Mouse (Mus musculus) liver, embryonic 11.5 days (tissue): ENCODE measurements at regions not wholly inside any gene's neighbourhood (a gene's known extent, or its start where the extent isn't known, plus 50 kb on each side); places are given as distances from the start of the nearest gene placed in this dataset.

ENCODE experiments used
- ATAC-seq: fragments of 200-750 bp; cut with Nextera tagmentation; replicated peaks from 2 replicates; pipeline ENCODE4 v1.8.0; 2017; ENCODE audit warnings: moderate number of reproducible peaks, mild to moderate bottlenecking, moderate TSS enrichment, moderate library complexity; ENCODE audit not compliant: low FRiP score
- DNase-seq: peaks from one replicate; pipeline ENCODE4 v3.0.0-alpha.2; 2017; ENCODE audit warnings: low spot score
- H3K27ac ChIP-seq: fragments of 300-500 bp; sonication (generic); 2 replicates; pipeline ENCODE4 v1.5.1; 2014; ENCODE audit warnings: mild to moderate bottlenecking, low read depth, low read length, control low read depth
- H3K27me3 ChIP-seq: fragments of 300-500 bp; sonication (generic); replicated peaks from 2 replicates; pipeline ENCODE4 v1.6.1; 2014; ENCODE audit warnings: low read length, mixed read lengths; ENCODE audit not compliant: control insufficient read depth, insufficient read depth
- H3K36me3 ChIP-seq: fragments of 300-500 bp; sonication (generic); 2 replicates; pipeline ENCODE4 v1.6.1; 2014; ENCODE audit warnings: mild to moderate bottlenecking, low read length, moderate library complexity, mixed read lengths; ENCODE audit not compliant: control insufficient read depth, insufficient read depth
- H3K4me1 ChIP-seq: fragments of 300-500 bp; sonication (generic); replicated peaks from 2 replicates; pipeline ENCODE4 v1.6.1; 2014; ENCODE audit warnings: low read length, mixed read lengths; ENCODE audit not compliant: control insufficient read depth, insufficient read depth
- H3K4me2 ChIP-seq: fragments of 300-500 bp; sonication (generic); 2 replicates; pipeline ENCODE4 v1.6.1; 2014; ENCODE audit warnings: mild to moderate bottlenecking, control low read depth, moderate library complexity
- H3K4me3 ChIP-seq: fragments of 300-500 bp; sonication (generic); 2 replicates; pipeline ENCODE4 v1.5.1; 2014; ENCODE audit warnings: low read depth, low read length, control low read depth
- H3K9ac ChIP-seq: fragments of 300-500 bp; sonication (generic); 2 replicates; pipeline ENCODE4 v1.6.1; 2014; ENCODE audit warnings: low read depth, low read length, control low read depth
- H3K9me3 ChIP-seq: fragments of 300-500 bp; sonication (generic); 2 replicates; pipeline ENCODE4 v1.6.1; 2016; ENCODE audit warnings: low read length, inconsistent platforms, mixed read lengths; ENCODE audit not compliant: control insufficient read depth
- WGBS: fragments of 180-500 bp; shearing (Covaris S2); extraction: QIAGEN DNeasy Blood & Tissue Kit; methylation state at CpG from one replicate; pipeline ENCODE4 v1.1.7; 2014; 5-methylcytosine and 5-hydroxymethylcytosine counted together

DNA sequence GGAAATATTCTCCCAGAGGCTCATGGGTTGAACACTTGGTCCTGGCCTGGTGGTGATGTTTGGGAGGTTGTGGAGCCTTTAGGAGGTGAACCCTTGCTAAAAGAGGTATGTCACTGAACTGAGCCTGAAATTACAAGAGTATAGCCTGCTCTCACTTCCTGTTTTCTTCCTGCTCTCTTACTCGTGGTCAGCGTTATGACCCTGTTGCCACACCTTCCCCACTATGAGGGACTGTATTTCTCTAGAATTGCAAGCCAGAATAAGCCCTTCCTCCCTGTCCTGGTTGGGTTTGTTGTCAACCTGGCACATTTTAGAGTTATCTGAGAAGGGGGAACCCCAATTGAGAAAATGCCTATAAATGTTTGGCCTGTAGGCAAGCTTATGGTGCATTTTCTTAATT lies 674.1 kb downstream of the Epm2a start:
- Histone ChIP-seq H3K27ac (no peak overlapping the region), H3K4me1 (no peaks in the 10 kb centered on the region), H3K9ac (no peak overlapping the region), H3K4me2 (no peak overlapping the region), H3K27me3 (no peaks in the 10 kb centered on the region), H3K4me3 (no peak overlapping the region), H3K9me3 (no peaks in the 10 kb centered on the region), H3K36me3 (no peaks in the 10 kb centered on the region)
- ATAC-seq = no peak
- 42% methylated on average over 2 of the region's 2 CpGs for whole genome bisulfite sequencing
- DNase-seq = no peak

DNA sequence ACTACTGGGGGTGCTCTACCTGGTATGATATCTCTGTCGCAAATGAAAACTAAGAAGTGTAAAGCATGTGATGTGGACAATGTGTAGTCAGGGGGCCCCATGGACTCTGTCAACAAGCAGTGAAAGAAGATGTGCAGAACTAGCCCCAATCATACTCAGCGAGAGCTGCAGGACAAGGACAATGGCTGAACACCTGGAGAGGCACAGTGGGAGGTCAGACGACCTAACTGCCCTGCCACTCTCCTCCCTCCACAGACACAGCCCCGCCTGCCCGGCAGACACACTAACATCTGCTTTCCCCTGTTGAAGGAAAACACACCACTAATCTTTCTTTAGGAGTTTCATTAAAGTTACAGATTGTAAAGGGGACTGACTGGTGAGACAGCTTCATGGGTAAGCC lies 675.1 kb downstream of the Epm2a start:
- ATAC-seq (no peak), DNase-seq (no peak)
- Histone ChIP-seq H3K9me3 (no peaks in the 10 kb centered on the region), H3K9ac (no peak overlapping the region), H3K4me3 (no peak overlapping the region), H3K36me3 (no peaks in the 10 kb centered on the region), H3K27ac (no peak overlapping the region), H3K4me2 (no peak overlapping the region), H3K4me1 (no peaks in the 10 kb centered on the region), H3K27me3 (no peaks in the 10 kb centered on the region)
- whole genome bisulfite sequencing = 36% methylated on average over 5 of the region's 5 CpGs

DNA sequence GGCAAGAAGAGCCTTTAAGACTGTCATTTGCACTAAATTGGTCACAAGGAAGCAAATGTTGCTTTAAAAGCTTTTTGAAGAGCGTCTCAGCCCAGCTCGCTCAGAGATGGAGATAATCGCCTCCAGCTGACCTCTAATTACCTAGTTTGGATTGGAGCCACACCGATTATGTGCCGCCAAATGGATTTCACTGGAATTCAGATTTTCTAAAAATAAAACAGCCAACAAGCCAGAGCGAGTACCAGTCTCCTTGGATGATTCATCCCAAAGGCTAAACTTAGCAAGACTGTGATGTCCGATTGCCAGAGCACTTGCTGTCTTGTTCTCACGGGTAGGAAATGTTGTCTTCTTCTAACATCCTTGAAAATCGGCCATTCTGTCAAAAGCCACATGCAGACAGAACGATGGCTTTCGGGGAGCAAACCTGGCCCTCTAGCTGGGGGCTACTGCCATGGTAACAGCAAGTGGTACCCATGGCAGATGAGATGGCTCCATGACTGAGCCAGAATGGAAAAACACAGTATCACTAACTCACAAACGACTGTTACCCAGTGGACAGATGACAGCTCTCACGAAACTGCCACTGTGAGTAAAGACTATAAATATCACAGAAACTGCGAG lies 676.1 kb downstream of the Epm2a start:
- Histone ChIP-seq H3K27me3 (no peaks in the 10 kb centered on the region), H3K27ac (no peak overlapping the region), H3K9me3 (no peaks in the 10 kb centered on the region), H3K4me2 (no peak overlapping the region), H3K4me3 (no peak overlapping the region), H3K36me3 (no peaks in the 10 kb centered on the region), H3K9ac (no peak overlapping the region), H3K4me1 (no peaks in the 10 kb centered on the region)
- ATAC-seq = no peak
- DNase-seq = no peak
- 68% methylated on average over 14 of the region's 14 CpGs for WGBS

DNA sequence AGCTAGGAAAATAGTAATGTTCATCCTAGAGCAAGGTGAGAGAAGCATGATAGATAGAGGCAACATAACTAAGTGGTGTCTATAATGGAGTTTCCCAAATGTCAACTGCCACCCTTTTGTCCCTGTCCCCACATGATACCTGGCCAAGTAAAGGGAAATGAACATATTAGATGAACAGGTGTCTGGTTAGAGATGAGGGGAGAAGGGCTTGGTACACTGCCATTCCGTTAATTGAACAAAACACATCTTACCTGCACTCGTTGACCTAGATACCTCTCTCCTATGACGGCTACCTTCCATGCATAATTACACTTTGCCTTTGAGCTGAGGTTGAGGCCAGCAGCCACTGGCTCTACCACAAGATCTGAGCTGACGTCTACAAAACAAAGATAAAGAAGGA lies 677.4 kb downstream of the Epm2a start:
- H3K9me3 ChIP-seq = no peaks in the 10 kb centered on the region
- no peak overlapping the region for H3K4me3 ChIP-seq
- no peaks in the 10 kb centered on the region for H3K27me3 ChIP-seq
- no peak overlapping the region for H3K9ac ChIP-seq
- H3K36me3 ChIP-seq = no peaks in the 10 kb centered on the region
- DNase-seq = no peak
- no peak overlapping the region for H3K27ac ChIP-seq
- no peak overlapping the region for H3K4me2 ChIP-seq
- 88% methylated on average over 4 of the region's 4 CpGs for WGBS
- H3K4me1 ChIP-seq = no peaks in the 10 kb centered on the region
- ATAC-seq = no peak

DNA sequence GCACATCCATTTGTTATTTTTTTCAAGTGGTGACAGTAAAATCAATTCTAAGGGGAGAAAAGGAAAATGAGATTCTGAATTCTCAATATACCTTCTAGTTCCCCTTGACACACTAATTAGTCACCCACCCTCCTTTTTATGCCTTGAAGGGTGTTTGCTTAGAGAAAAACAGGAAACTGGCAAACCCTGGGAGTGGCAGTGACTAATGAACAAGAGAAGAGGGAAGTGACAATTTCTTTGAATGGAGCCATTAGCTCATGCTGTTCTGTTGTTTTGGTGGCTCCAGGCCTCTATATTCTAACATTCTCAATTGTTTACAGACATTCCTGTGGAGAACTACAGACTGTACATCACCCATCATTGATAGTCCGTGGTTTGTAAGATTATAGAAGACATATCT lies 692.0 kb downstream of the Epm2a start:
- no peak overlapping the region for H3K27ac ChIP-seq
- H3K4me3 ChIP-seq = no peak overlapping the region
- WGBS = 30% methylated on average over 1 of the region's 1 CpGs

DNA sequence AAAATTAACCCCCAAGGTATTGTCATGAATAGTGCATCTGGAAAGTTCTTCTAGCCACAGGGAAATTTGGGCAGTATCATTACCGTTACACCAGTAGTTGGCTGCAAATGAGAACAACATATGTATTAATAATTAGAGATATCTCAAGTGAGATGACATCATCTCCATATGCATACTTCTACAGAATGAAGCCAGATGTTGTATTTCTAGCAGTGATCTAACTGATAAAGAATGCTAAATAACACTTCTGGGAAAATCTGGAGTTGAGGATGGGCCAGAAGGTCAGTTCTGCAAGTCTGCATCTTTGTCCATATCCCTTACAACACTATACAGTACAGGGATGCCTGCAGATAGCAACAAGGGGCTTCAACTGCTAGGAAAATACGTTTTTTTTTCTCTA lies 702.7 kb downstream of the Epm2a start:
- DNase-seq = no peak
- H3K27me3 ChIP-seq = no peaks in the 10 kb centered on the region
- WGBS = 58% methylated on average over 2 of the region's 2 CpGs
- H3K9me3 ChIP-seq = no peaks in the 10 kb centered on the region
- no peaks in the 10 kb centered on the region for H3K4me1 ChIP-seq
- no peak overlapping the region for H3K4me2 ChIP-seq
- H3K27ac ChIP-seq = no peak overlapping the region
- no peak for ATAC-seq
- no peak overlapping the region for H3K4me3 ChIP-seq
- H3K9ac ChIP-seq = no peak overlapping the region
- H3K36me3 ChIP-seq = no peaks in the 10 kb centered on the region

More for the DNA sequence above, 692.0 kb downstream of the Epm2a start:
- Histone ChIP-seq H3K27me3 (no peaks in the 10 kb centered on the region), H3K9ac (no peak overlapping the region), H3K4me2 (no peak overlapping the region), H3K36me3 (no peaks in the 10 kb centered on the region), H3K9me3 (no peaks in the 10 kb centered on the region), H3K4me1 (no peaks in the 10 kb centered on the region)
- ATAC-seq (no peak), DNase-seq (no peak)

DNA sequence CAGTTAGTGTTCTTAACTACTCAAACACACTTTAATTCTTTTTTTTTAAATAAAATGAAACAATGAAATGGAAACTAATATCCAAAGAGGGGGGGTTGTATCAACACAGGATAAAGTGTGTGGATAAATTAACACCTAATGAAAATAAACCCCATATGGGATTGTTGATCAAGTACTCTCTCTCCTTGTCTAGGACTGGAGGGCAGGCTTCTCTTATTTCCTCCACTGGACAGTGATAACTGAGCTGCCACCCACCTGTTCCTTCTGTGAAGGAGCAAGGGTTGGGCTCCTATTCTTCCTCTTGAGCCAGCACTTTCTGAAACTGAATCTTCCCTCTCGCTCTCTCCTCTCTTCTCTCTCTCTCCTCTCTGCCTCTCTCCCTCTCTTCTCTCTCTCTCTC lies 716.5 kb downstream of the Epm2a start:
- no peaks in the 10 kb centered on the region for H3K9me3 ChIP-seq
- no peak for DNase-seq
- no peak for ATAC-seq
- H3K4me3 ChIP-seq = no peak overlapping the region
- H3K27ac ChIP-seq = no peak overlapping the region
- 79% methylated on average over 1 of the region's 1 CpGs for whole genome bisulfite sequencing
- H3K9ac ChIP-seq = no peak overlapping the region
- H3K27me3 ChIP-seq = no peaks in the 10 kb centered on the region
- no peaks in the 10 kb centered on the region for H3K4me1 ChIP-seq
- no peaks in the 10 kb centered on the region for H3K36me3 ChIP-seq
- no peak overlapping the region for H3K4me2 ChIP-seq

DNA sequence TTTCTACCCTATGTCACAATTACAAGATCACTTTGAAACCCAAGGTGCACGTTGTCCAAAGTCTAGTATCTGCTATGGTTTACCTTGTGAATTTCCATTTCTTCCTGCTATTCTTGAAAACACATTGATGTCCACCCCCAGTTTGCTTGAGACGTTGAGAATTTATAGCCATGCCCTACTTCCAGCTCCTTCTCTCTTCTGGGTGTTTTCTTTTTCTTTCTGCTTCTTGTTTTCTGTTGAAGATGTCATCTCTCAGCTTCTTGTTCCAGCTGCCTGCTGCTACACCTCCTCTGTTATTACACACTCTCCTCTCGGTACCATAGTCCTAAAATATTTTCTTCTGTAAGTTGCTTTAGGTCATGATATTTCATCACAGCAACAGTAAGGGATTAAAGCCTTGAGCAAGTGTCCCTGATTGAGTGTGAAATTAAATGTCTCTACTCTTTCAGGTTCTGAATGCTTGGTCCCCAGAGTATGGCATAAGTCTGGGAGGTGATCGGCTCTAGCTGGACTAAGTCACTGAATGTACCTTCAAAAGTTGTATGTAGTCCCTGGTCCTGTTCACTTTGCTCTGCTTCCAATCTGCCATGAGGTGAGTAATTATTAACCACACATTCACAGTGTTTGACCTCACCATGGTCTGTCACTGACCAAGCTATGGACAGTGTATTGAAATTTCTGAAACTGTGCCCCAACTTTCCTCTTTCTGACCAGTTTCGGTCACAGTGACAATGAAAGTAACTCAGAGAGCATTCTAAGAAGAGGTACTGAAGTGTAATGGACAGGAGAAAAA lies 718.1 kb downstream of the Epm2a start:
- H3K9me3 ChIP-seq = no peaks in the 10 kb centered on the region
- H3K4me3 ChIP-seq = no peak overlapping the region
- no peak; the same call in 1 of the 2 replicates for ATAC-seq
- WGBS = 81% methylated on average over 5 of the region's 5 CpGs
- H3K36me3 ChIP-seq = no peaks in the 10 kb centered on the region
- H3K27me3 ChIP-seq = no peaks in the 10 kb centered on the region
- no peak overlapping the region for H3K4me2 ChIP-seq
- H3K27ac ChIP-seq = no peak overlapping the region
- no peak for DNase-seq
- H3K9ac ChIP-seq = no peak overlapping the region
- H3K4me1 ChIP-seq = no peaks in the 10 kb centered on the region

DNA sequence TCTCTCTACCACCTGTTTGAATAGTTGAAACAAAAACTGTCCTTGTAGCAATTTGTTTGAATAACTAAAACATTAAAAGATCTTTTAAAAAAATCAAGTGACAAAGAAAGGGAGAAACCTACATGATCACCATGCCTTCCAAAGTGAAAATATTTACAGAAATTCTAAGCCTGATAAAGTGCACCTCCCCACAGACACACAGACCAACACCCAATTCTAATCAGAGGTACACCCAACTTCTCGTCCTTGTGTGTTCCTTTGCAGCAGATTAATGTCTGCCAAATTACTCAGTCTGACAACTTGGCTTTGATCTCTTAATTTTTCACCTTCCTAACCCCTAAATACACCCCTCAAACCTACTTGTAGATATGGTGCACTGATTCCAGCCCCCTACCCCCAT lies 719.1 kb downstream of the Epm2a start:
- no peaks in the 10 kb centered on the region for H3K36me3 ChIP-seq
- 60% methylated on average over 1 of the region's 1 CpGs for WGBS
- no peak overlapping the region for H3K4me3 ChIP-seq
- H3K9ac ChIP-seq = no peak overlapping the region
- no peak overlapping the region for H3K27ac ChIP-seq
- no peak overlapping the region for H3K4me2 ChIP-seq
- DNase-seq (no peak), ATAC-seq (no peak)
- no peaks in the 10 kb centered on the region for H3K27me3 ChIP-seq
- H3K4me1 ChIP-seq = no peaks in the 10 kb centered on the region
- no peaks in the 10 kb centered on the region for H3K9me3 ChIP-seq
